Comparison of ENCODE assay signal across 9 mouse cellular contexts in the genomic region with DNA sequence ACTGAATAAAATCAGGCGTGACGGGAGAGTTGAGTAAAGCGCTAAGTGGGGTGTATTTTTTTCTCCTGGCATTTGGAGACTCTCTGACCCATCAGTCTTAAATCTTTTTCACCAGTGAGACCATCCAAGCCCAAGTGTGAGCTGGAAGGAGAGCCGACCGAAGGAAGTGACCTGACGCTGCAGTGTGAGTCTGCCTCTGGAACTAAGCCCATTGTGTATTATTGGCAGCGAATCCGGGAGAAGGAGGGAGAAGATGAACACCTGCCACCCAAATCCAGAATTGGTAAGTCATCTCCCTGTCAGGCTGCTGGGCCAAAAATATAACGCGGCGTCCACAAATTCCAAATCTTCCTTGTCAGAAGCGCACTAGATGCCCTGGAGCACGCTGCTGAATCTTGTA. TPM values are rescaled to one million over a fixed set of nuclear protein-coding genes. Genes with fewer than 3 reads are reported as not detected.
DNase-seq lines count a peak whose midpoint lies in the region; ATAC-seq lines count a peak whose summit lies in the region.
"Had no signal": no experiment of that assay in that cellular context is flagged by ENCODE, and none has a peak within 500 bp of the region (broad histone marks: within the 10 kb centered on the region; RNA-seq: fewer than 3 reads in every experiment).

No protein-coding gene starts in this region.

- intact Hi-C loops in gastrocnemius, postnatal 36 days (cut with DNase I), result no loop called here
- intact Hi-C loops in left cerebral cortex, postnatal 4 days (cut with DNase I), result no loop called here
- intact Hi-C loops in gastrocnemius, postnatal 14 days (cut with DNase I; ENCODE audit: low total_unique reads), result no loop called here

- ATAC-seq in granulocyte monocyte progenitor cell, adult 5-6 weeks (replicated peaks; ENCODE audit: poor library complexity, severe bottlenecking), result no peak

- DNase-seq in gastrocnemius, adult 18-20 months (ENCODE audit: low spot score), result peak; percentile 70
- DNase-seq in gastrocnemius, postnatal 36 days, result no peak
- peak; percentile 63 for DNase-seq in left cerebral cortex, postnatal 4 days
- no peak for DNase-seq in left cerebral cortex, adult 18-20 months (ENCODE audit: low spot score in 2 of 2)
- peak; percentile 90 for DNase-seq in cerebellum, adult 11-12 months
- peak; percentile 28 for DNase-seq in gastrocnemius, postnatal 14 days
- DNase-seq in thymus, adult 18-20 months, result no peak
- DNase-seq: spleen, adult 18-20 months had no signal

RNA-seq across cellular contexts. Expression of a gene that starts 28.5 kb away (rescaled TPM):
- 1,000 to 10,000 TPM in 1 of 2 experiments, 100 to 1,000 TPM in 1; 992 to 1,504 TPM for total RNA-seq in gastrocnemius, adult 18-20 months (2021)
- 1,000 to 10,000 TPM; 1,032 to 1,188 TPM for total RNA-seq in gastrocnemius, postnatal 36 days (2021)
- total RNA-seq in left cerebral cortex, postnatal 4 days (2021), result 1,000 to 10,000 TPM; 2,038 to 2,082 TPM
- 1,000 to 10,000 TPM; 2,352 to 2,482 TPM for total RNA-seq in left cerebral cortex, adult 18-20 months (2021)
- total RNA-seq in gastrocnemius, postnatal 14 days (2021), result 1,000 to 10,000 TPM in 1 of 2 experiments, 100 to 1,000 TPM in 1; 949 to 1,245 TPM
- 2,268 and 2,405 TPM in 2 replicates for total RNA-seq in granulocyte monocyte progenitor cell, adult 5-6 weeks (2014; fragmentation: Nextera tagmentation)
- 4,273 and 4,449 TPM in 2 replicates for total RNA-seq in granulocyte monocyte progenitor cell, adult 5-6 weeks (2017)

Comparison
In these comparisons a context has a peak if more than half of its experiments do, and no peak if none do; other contexts are left out.
1. DNase-seq: peak in gastrocnemius, adult 18-20 months (single experiment), left cerebral cortex, postnatal 4 days (single experiment), cerebellum, adult 11-12 months (single experiment) and gastrocnemius, postnatal 14 days (single experiment); none in gastrocnemius, postnatal 36 days (0 of 2), left cerebral cortex, adult 18-20 months (0 of 2) and thymus, adult 18-20 months (0 of 2).